Mouse (Mus musculus) adrenal gland, postnatal 25 days (tissue): Measurements from ENCODE around the gene Camk1d. TPM values are rescaled to one million over a fixed set of nuclear protein-coding genes. Genes with fewer than 3 reads are reported as not detected.

Experiments used
- DNase-seq: peaks from one replicate; pipeline ENCODE4 v3.0.0; 2021; ENCODE audit warnings: mixed read lengths
- total RNA-seq: library from RNA; stranded (reverse); gene quantifications from 2 replicates; pipeline ENCODE4 v1.2.3, GENCODE M21; 2021

Camk1d gene
- total RNA-seq, 1 experiment from 2014 or later, result 7.4 TPM

DNA sequence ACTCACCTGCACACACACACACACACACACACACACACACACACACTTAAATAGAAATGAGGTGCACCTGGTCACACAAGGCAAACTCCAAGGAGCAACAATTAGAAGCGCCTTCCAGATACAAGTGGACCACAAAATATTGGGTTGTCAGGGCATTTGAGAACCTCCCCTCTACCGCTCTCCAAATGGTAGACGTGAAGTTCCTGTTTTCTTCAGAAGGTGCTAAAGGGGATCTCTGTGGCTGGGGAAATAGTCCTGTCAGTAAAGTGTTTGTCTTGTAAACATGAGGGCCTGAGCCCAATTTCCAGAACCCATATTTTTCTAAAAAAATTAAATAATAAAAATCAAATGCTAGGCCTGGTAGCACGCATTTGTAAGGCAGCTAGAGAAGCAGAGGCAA, 4.4 kb downstream of the Camk1d start:
- no peak for DNase-seq

DNA sequence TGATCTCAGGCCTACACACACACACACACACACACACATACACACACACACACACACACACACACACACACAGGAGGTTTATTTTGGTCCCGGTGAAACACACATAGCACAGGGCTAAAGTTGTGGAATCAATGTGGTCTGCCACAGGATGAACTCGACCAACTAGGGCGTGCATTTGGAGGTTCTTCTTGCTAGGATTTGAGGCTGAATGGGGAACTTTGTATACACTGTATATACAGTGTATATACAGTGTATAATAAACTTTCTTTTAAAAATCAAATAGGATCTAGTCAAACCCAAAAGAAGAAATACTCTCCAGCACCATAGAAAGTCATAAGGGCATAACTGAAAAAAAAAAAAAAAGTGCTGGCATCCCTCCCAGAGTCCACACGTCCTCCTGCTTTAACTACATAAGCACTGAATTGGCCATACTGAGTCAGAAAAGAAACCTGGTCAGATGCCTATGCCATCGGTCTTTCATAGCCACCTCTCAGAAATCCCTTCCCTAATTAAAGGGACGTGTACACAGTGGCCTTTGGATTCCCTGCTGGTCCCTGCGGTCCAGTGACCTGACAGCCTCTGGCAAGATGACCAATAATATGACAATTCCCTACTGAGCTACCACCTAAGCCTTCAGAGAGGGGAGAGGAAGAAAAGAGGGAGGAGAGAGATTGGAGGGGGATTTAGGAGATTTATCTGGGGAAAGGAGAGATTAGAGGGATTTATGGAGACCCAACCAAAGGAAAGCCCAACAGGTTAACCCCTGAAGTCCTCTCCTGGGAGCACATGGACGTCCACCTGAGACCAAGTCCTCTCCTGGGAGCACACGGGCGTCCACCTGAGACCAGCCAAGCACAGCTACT, 6.2 kb downstream of the Camk1d start:
- DNase-seq, result no peak

DNA sequence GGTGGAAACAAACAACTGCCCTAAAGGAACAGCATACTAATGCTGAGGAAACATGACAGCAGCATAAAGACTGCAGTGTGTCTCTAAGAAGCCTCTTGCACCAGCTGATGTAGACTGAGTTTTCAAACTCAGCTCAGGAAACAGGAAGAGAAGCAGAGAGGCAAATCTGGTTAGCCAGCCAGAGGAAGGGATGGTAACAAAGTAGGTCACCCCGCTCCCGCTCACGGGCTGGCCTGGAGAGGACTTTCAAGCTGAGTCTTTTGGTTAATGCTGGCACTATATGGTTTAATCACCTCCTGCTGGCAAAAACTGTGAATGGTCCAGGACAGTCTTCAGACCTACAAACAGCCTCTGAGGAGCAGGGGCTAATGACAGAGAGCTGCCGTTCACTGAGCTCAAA, 7.7 kb downstream of the Camk1d start:
- no peak for DNase-seq

DNA sequence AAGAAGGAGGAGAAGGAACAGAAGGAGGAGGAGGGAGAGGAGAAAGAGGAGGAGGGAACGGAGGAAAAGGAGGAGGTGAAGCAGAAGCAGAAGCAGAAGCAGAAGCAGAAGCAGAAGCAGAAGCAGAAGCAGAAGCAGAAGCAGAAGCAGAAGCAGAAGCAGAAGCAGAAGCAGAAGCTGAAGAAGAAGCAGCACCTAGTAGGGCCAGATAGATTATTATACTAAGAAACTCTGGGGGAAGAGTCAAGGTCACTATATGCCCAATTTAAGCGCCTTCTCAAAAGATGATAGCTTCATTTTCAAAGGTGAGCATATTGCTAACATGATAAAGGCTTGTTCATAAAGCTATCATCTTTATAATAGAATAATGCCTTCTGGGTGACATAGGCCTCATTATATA, 11.9 kb downstream of the Camk1d start:
- DNase-seq, result no peak

DNA sequence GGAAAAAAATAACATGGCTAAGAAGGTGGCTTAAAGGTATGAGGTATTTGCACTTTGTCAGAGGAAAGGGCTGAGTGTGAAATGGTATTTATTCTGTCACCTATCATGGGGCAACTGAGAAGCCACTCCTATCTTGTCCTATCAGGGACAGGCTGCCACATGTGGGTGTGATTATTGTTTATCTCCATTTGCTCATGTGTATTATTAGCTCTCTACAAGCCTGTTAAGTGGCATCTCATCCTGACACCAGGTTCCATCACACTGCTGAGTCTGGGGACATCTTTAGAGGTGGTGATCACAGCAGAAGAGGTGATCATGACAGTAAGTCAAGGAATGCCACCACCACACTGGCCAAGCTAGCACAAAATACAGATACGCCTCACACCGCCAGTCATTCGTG, 13.4 kb downstream of the Camk1d start:
- DNase-seq, result no peak

DNA sequence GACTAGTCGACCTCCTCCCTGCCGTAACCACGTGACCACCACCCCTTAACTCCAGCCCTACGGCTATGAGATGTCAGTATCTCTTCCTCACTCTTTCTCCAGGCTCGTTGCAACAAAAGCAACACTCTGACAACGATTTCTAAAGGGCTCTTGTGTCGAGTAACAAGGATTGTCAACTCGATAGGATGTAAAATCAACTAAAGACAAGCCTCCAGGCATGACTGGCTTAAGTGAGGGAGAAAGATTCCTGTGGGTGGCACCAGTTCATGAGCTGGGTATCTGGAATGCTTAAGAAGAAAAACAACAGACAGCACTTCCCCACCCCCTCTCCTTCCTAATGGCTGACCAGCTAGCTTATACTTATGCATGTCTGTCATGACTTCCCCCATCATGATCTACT, 15.9 kb downstream of the Camk1d start:
- DNase-seq, result no peak

DNA sequence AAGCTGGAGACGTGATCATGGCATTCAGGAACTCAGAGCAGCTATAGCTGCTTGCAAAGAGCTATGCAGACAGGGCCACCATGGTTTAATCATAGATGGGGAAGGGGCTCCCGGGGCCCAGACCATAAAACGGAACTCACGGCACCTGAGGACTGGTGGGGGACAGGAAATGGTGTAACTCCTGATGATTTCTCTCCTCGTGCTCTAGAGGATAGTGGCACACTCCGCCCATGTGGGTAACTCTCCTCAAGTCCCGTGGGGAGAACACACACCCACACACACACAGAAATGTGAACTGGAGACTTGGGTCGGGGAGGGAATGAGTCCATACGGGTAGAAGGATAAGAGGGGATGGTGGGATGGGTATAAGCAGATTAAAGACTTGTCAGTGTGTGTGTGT, 20.2 kb downstream of the Camk1d start:
- no peak for DNase-seq

DNA sequence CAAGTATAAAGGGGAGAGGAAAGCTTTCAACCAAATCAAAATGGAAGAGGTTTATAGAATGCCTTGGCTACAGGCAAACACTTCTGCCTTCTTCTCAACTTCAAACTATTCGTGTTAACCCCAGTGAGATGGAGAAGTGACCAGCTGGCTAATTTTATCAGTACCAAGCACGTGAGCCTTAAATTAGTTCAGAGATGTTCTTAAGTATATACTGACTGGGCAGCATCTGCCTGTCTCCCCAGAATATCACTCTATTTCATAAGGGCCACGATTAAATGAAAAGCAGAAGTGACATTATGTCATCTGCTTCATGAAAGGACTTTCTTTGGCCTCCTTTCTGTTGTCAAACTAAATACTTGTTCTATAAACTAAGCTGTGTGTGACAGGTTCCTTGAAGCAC, 22.6 kb downstream of the Camk1d start:
- no peak for DNase-seq

DNA sequence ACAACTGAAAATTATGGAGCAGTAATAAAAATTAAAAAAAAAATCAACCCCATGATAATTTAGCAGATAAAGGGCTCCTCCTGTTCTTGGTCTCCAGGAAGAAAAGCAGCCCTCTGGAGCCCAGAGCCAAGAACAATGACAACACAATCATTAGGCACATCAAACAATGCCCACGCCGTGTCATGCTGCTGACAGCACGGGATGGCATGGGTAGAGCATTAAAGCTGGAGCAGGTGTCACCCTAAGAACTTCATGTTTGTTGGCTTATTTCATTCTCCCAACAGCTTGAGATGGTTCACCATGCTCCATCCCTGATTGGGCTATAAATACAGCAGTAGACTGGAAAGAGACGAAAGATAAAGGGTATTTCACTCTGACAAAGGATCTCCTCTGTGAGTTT, 30.9 kb downstream of the Camk1d start:
- DNase-seq, result no peak

DNA sequence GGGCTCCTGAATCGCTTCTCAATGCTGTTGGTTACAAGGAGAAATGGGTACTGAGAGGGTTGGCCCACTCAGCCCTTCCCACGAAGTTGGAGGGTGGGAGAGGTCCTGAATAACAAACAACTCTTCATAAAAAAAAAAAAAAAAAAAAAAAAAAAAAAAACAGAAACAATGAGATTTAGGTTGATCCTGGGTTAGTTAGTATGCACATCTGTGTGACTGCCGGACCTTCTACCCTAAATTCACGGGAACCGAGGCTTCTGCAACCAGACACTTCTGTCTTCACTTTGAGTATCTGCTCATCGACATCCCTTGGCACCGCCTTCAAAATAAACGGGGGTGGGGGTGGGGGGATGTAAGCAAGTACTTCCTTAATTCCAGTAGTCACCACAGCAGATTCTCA, 32.4 kb downstream of the Camk1d start:
- DNase-seq, result no peak

DNA sequence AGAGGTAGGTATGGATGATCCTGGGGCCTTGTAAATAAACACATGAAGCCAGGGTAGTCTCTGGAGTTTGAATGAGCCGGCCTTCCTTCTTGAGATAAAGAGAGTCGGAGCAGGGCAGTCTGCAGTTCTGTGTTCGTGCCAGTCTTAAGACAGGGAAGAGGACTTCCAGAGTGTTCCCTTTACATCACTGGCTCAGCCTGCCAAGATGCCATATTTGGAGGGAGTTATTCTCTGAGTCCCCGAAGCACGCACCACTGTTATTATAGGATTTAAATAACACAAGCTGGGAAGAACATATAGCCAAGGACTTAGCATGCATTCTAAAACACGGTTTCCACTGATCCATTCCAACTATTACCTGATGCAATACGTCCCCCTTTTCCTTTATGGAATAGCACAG, 33.0 kb downstream of the Camk1d start:
- no peak for DNase-seq

DNA sequence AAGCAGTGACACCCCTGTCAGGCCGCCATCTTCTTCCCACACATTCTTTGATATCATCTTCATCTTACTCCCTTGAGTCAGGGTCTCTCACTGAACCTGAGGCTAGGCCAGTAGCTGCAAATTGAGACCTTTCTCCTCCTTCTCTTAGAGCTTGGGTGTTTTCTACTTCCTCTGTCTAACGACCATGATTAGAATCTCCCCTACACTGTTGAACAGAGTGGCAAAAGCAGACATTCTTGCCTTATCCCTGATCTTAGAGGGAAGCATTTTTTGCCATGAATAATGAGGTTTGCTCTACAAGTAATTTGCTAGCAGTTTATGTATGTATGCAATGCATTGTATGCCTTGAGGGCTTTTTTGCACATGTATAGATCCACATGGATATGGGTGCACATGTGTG, 35.3 kb downstream of the Camk1d start:
- no peak for DNase-seq

DNA sequence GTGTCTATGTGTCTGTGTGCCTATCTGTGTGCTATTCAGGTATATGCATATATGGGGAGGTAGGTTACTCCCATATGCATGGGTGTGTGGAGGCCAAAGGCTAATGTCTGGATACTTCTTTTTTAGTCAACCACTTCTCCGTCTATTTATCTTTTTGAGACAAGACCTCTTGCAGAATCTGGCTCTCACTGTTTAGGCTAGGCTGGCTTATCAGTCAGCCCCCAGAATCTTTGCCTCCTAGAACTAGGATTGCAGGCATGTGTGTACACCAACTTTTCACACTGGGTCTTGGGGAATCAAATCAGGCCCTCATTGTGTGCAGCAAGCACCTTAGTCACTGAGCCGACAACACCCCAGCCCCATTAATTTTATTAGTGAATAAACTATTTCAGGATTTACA, 36.8 kb downstream of the Camk1d start:
- DNase-seq, result no peak

DNA sequence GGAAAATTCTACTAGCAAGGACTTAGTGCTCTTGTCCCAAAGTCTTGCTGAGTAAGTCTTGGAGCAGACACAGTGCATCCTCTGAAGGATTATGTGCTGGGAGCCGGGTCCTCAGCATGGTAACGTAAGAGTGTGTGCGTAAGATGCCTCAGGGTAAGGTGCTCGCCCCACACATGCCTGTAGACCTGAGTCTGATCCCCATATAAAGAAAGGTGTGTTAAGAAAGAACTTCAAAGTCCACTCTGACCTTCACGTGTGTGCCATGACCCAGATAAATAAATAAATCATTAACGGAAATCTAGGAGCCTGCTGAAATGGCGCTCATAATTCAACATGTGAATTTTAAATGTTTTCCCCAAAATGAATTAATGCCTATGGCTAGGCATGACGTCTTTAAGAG, 37.5 kb downstream of the Camk1d start:
- DNase-seq, result no peak

DNA sequence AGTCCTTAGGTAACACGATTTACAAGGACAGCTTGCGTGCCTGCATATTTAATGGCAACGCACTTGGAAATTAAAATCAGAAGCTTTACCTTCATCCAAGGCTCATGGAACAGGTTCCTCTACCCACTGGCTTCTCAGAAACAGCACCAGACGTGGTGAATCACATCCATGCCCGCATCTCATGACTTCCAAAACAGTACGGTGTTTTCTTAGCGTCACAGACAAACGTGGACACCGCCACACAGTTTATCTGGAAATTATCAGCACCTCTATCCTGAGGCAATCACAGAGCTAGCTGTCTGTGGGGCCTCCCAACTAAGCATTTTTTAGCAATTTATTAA, 38.2 kb downstream of the Camk1d start:
- no peak for DNase-seq

DNA sequence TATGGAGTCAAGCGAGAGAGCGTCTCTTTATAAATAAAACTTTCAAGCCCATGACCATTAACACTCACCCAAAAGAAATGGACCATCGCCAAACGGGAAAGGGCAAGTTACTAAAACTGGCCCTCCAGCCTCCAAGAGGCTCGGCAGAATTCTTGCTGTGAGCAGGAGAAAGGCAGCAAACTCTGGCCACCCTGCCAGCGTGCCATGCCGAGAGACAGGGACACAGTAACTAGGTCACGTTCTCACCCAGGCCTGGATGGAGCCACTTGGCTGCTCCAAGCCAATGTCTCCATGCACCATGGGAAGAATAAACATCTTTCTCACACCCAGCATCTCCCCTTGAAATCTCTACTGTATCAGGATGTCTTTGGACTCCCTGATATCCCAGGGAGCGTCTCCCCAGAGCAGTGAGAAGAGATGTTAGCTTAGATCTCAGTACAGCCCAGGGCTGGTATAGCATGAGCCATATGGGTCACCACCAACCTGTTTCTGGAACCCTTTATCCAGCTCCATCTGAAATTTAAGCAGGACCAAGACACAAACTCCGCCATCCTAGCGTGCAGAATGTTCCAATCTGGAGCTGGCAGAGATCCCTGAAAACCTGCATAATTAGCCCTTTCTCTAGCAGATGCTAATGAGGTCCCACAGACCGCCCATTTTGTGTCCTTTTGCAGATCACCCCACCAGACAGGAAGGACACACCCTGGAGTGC, 38.7 kb downstream of the Camk1d start:
- no peak for DNase-seq

DNA sequence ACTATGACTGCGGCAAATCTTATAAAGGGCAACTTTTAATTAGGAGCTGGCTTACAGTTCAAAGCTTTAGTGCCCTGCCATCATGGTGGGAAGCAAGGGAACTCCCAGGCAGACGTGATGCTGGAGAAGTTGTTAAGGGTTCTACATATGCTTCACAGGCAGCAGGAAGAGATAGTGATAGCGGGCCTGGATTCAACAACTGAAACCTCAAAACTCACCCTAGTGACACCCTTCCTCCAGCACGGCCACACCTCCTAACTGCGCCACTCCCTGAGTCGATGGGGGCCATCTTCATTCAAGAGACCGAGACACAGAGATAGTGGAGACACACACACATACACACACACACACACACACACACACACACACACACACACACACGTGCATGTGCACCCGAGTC, 39.8 kb downstream of the Camk1d start:
- no peak for DNase-seq

DNA sequence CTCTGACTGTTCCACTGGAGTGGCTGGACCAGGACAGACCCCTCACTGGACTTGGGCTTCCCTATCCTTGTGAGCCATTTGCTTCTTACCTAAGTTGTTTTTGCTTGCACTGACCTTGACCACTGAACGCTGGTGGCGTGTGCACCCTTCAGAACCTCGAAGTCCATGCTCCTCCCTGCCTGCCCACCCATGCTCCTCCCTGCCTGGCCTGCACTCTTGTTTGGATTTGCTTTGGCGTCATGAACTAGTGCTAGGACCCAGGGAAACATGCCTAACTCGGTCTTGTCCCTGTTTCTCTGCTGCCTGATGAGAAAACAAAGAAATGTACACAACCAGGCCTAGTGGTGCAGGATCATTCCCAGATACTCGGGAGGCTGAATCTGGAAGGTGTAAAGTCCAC, 40.5 kb downstream of the Camk1d start:
- no peak for DNase-seq

DNA sequence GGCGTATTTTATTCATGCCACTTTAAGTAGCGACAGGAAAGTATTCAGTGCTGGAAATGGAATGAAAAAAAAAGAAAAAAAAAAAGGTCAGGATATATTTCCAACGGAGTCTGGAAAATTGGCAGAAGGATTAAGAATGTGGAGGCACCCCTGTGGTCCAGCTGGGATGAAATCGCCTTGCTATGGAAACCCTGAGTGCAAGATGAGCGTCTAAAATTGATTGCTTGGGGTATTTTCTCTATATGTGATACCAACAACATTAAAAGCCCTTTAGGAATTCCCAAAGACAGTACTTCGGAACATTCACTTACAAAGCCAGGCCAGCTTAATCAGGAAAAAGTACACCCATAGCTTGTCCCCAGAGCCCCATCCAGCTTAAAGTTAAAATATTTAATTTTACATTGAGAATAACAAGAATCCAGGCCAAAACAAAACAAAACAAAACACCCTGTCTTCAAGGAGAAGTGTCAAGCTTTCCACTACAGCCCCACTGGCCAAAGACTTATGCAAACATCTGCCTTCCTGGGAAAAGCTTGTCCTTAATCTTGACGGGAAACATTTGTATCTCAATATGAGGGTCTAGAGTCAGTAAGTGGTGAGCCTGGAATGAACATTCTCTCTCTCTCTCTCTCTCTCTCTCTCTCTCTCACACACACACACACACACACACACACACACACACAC, 41.3 kb downstream of the Camk1d start:
- no peak for DNase-seq

DNA sequence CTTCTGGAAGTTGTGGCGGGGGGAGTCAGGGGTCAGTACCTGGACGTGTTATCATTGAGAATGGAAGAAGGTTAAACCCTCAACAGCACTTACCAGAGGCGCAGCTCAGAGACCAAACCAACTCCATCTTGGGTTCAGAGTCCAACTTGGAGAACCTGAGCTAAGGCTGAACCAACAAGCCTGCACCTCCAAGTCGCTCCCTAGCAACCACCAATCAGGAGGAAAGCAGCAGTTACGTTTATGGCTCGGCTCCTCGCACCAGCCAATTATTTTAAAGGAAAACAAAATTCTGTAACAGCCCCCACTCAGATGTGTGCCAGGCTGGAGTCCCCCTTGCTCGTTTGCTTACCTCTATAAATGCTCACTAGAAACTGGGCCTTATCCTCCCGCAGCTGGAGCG, 44.2 kb downstream of the Camk1d start:
- no peak for DNase-seq

DNA sequence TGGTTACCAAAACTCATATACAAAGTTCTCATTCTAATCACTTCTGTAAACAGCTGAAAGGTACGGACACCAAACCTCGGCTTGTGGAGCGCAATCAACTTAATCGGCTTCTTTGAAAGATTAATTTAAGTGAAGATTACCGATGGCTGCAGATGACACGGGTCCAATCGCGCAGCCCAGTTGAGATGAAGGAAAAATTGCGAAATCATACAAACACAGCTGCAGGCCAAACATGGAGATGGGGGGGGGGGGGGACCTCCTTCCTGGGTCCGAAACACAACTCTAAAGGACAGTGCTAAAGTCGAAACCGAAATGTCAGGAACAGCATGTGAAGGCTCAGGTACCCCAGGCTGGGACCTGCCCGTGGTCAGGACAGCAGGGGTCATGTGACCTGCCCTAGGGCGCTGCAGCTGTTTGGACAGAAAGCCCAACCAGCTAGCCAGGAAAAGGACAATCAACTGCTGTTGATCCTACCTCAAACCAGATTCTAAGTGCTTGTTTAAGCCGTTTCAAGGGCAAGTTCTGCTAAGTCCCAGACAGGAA, 44.7 kb downstream of the Camk1d start:
- DNase-seq, result no peak

DNA sequence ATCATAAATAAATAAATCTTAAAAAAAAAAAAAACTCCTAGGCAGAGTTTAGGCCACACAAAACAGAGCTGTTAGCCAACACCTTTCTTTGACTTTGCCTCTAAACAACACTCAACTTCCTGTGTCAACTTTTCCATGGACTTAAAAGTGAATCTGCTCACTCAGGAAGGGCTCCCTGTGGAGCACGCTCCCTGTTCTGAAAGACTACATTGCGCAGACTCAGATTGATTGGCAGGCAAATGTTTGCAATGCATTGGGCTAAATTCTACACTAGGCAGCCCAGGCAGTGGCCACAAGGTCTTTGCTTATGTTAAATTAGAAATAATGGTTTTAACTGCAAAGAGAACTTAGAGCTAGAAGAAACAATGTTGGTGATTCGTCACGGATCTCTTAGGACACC, 45.4 kb downstream of the Camk1d start:
- no peak for DNase-seq

DNA sequence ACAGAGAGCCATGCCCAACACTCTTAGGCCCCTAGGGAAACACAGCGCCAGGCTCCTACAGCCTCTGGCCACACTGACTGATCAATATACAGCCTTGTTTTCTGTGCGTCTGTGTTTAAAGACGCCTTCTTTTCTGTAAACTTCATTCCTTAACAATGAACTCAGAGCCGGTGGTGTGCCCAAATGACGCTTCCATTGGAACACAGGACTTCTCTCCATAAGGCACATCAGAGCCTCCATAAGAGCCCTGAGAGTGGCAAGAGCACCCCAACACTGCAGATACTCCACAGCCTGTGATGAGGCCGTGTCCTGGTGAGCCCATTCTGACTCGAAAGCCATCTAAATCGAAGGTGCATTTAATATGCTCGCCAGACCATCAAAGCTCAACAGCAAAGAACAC, 50.8 kb downstream of the Camk1d start:
- no peak for DNase-seq
